19 mouse cellular contexts compared by ENCODE assay signal in the genomic region with DNA sequence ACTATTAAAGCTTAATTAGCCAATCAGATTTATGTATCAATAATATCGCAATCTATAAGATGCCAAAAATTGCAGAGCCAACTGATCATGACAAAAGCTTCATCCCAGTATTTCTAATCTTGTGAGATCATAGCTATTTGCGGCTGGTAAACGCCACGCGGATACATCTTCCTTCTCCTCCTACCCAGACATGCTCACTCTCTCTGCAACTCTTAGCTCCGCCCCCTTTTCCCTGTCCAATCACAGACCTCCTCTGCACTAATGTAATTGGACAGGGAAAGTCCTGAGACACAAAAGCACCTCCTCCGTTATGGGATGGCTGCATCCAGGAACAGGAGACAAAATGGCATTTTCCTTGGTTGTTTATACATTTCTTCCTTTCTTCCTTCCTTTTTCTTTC. TPM values are rescaled to one million over a fixed set of nuclear protein-coding genes. Genes with fewer than 3 reads are reported as not detected.
A peak's percentile ranks its signal among the peaks of the same experiment; 100 is the strongest.
DNase-seq lines count a peak whose midpoint lies in the region; ATAC-seq and TF ChIP-seq lines count a peak whose summit lies in the region.
"Had no signal": no experiment of that assay in that cellular context is flagged by ENCODE, and none has a peak within 500 bp of the region (broad histone marks: within the 10 kb centered on the region; RNA-seq: fewer than 3 reads in every experiment).

No protein-coding gene starts in this region.

- H3K9me3 ChIP-seq in lung, embryonic 14.5 days (ENCODE audit: low read depth, low read length) = no peaks in the 10 kb centered on the region
- H3K9me3 ChIP-seq: embryonic facial prominence, embryonic 10.5 days; forebrain, embryonic 13.5 days; heart, embryonic 12.5 days; hindbrain, embryonic 10.5 days; hindbrain, embryonic 15.5 days had no signal

- DNase-seq in lung, embryonic 14.5 days = peak; percentile 41
- no peak for DNase-seq in lung, postnatal 36 days
- peak; percentile 34 for DNase-seq in retina, postnatal 1 day
- DNase-seq in retina, embryonic 14.5 days (ENCODE audit: low spot score) = no peak
- DNase-seq in ES-CJ7 (ENCODE audit: low read depth, low spot score) (peak; percentile 61), ZHBTc4 (ENCODE audit: low read depth, low spot score) (peak; percentile 84)
- DNase-seq in heart, adult 9 months (ENCODE audit: low spot score in 2 of 2) = no peak
- DNase-seq: adrenal gland, postnatal 14 days; cerebellum, adult 2 months; cerebellum, postnatal 10 days; forebrain, postnatal 0 days; gastrocnemius, postnatal 14 days; heart, adult 2 months had no signal

- no peaks in the 10 kb centered on the region for H3K4me1 ChIP-seq in lung, embryonic 14.5 days (ENCODE audit: insufficient read depth)
- H3K4me1 ChIP-seq: embryonic facial prominence, embryonic 10.5 days; forebrain, embryonic 13.5 days; heart, embryonic 12.5 days; hindbrain, embryonic 15.5 days had no signal

- H3K4me2 ChIP-seq in lung, embryonic 14.5 days = no peak overlapping the region
- H3K4me2 ChIP-seq: forebrain, embryonic 13.5 days; heart, embryonic 12.5 days; hindbrain, embryonic 15.5 days had no signal

- WGBS in lung, embryonic 14.5 days = 72% methylated on average over 7 of the region's 7 CpGs

- no peaks in the 10 kb centered on the region for H3K27me3 ChIP-seq in lung, embryonic 14.5 days (ENCODE audit: insufficient read depth, low read length)
- H3K27me3 ChIP-seq: forebrain, embryonic 13.5 days; heart, embryonic 12.5 days; hindbrain, embryonic 15.5 days had no signal

- H3K9ac ChIP-seq in lung, embryonic 14.5 days = no peak overlapping the region
- H3K9ac ChIP-seq: forebrain, embryonic 13.5 days; forebrain, postnatal 0 days; heart, embryonic 12.5 days; hindbrain, embryonic 15.5 days had no signal

- H3K36me3 ChIP-seq in lung, embryonic 14.5 days (ENCODE audit: insufficient read depth) = no peaks in the 10 kb centered on the region
- H3K36me3 ChIP-seq: embryonic facial prominence, embryonic 10.5 days; heart, embryonic 12.5 days; hindbrain, embryonic 10.5 days; hindbrain, embryonic 15.5 days had no signal

- TF ChIP-seq CTCF in lung, embryonic 14.5 days (IDR thresholded peaks at IDR 0.05; ENCODE audit: low read depth) = no peak

- ATAC-seq in lung, embryonic 14.5 days (ENCODE audit: insufficient read depth) = no peak
- no peak for ATAC-seq in activated CD4-positive, CD25-positive, alpha-beta regulatory T cell, adult 4 months
- ATAC-seq: forebrain, embryonic 13.5 days; forebrain, postnatal 0 days had no signal

- H3K4me3 ChIP-seq in lung, embryonic 14.5 days (ENCODE audit: low read depth, low read length) = no peak overlapping the region
- H3K4me3 ChIP-seq: embryonic facial prominence, embryonic 10.5 days; forebrain, embryonic 13.5 days; heart, adult 2 months; heart, embryonic 12.5 days; hindbrain, embryonic 10.5 days; hindbrain, embryonic 15.5 days had no signal

- H3K27ac ChIP-seq in lung, embryonic 14.5 days (ENCODE audit: low read depth) = no peak overlapping the region
- H3K27ac ChIP-seq: embryonic facial prominence, embryonic 10.5 days; forebrain, embryonic 13.5 days; heart, adult 2 months; hindbrain, embryonic 10.5 days; hindbrain, embryonic 15.5 days had no signal

RNA-seq across cellular contexts. Expression of a gene that starts 22.2 kb away (rescaled TPM):
- polyA plus RNA-seq in lung, embryonic 14.5 days (2014; fragmentation: Nextera tagmentation; extraction: Ambion mirVana) = 8.6 and 9.1 TPM in 2 replicates
- not detected for polyA plus RNA-seq in activated CD4-positive, CD25-positive, alpha-beta regulatory T cell, adult 4 months (2017; shearing (Covaris generic))

Comparison
In these comparisons a context has a peak if more than half of its experiments do, and no peak if none do; other contexts are left out.
1. DNase-seq: peak in lung, embryonic 14.5 days (single experiment), retina, postnatal 1 day (single experiment), ES-CJ7 (single experiment) and ZHBTc4 (single experiment); none in lung, postnatal 36 days (single experiment), retina, embryonic 14.5 days (single experiment) and heart, adult 9 months (0 of 2).